Mouse (Mus musculus) retina, postnatal 1 day (tissue): ENCODE results near the gene Cryaa.
A peak's percentile ranks its signal among the peaks of the same experiment; 100 is the strongest.
"Not testable (repeated sequence)": the region's sequence is repeated elsewhere in the genome, so short reads cannot be mapped to it uniquely, and the experiment has no call there.

Experiments used
- DNase-seq: peaks from one replicate; pipeline ENCODE4 v3.0.0-alpha.2; 2012

Cryaa gene

DNA sequence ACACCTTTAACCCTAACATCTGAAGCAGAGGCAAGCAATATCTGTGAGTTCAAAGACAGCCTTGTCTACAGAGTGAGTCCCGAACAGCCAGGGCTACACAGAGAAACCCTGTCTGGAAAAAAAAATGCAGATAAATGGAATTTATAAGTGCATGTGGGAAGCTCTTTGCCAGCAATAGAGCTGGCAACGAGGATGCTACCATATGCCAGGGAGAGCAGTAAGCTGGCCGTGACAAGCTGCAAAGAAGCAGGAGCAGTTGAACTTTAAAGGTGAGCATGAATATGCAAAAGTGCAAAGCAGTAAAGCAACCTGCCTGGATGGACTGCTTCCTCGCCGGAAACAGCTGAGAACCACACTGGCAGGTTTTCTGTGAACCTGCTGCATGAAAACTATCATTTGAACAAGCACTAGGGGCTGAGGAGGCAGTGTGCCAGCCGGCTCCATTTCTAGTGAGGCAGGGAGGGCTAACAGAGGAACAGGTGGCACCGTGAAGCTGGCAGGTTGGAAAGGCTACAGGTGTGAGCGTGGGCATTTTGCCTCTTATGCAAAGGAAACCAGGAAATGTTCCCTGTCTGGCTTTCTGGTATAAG lies 16.9 kb upstream of the Cryaa start:
- DNase-seq = no peak

DNA sequence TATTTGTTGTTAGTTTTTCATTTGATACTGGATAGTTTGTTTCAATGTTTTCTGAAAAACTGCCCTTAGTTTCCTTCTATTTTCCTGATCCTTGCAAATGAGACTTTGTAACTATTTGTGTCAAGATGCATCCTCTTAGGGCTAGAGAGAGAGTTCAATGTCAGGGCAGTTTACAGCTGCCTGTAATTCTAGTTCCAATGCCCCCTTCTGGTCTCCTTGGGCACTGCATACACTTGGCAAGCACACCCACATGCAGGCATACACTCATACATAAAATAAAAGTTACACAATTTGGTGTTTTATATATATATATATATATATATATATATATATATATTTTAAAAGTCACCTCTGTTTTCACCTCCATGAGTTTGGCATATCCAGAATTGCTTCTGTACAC lies 14.8 kb upstream of the Cryaa start:
- no peak for DNase-seq

DNA sequence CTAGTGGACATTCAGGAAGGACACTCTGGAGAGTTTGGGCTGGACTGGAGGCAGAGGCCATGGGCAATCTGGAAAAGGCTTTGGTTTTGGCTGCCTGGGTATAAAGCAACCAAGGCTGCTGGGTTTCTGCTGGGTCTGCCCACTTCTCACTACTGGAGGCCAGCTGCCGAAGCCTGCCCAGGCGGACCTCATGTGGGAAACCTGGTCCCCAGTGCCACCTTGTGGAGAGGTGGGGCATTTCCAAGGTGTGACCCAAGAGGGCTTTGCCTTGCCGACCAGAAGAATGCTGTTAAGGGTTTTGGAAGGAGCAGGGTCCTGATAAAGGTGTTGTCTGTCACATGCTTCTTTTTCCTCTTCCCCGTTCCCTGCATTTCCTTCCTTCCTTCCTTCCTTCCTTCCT lies 12.8 kb upstream of the Cryaa start:
- DNase-seq = peak; percentile 87

DNA sequence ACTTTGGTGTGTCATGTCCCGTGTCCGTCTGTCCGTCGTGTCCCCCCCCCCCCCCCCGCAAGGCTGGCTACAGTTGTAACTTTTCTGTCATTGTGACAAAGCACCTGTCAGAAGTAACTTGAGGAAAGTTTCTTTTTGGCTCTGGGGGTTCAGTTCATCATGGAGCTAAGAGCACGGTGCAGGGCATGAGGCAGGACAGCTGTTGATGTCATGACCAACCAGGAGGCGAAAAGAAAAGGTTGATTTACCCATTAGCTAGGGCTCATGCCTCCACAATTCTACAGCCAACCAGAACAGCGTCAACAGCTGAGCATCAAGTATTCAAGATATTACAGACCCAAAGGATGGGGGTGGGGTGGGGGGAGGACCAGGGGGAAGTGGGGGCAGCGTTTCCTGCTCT lies 9.3 kb upstream of the Cryaa start:
- no peak for DNase-seq

DNA sequence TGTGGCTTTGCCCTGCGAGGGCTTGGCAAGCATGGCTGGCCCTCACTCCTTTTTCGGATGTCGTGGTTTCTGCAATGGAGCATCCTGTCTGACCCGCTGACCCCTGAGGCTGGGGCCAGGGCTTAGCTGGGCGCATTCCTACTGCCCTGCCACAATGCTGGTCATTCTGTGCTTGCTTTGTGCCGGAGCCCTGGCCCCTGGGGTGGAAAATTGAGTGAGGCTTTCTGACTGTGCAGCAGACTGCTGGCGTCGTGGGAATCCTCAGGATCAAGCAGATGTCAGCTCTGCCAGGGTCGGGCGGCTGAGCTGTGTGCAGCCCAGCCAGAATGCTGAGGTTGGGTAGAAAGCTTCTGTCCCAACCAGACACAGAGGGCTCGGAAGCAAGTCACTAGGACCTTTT lies 7.4 kb upstream of the Cryaa start:
- DNase-seq = peak; percentile 58

DNA sequence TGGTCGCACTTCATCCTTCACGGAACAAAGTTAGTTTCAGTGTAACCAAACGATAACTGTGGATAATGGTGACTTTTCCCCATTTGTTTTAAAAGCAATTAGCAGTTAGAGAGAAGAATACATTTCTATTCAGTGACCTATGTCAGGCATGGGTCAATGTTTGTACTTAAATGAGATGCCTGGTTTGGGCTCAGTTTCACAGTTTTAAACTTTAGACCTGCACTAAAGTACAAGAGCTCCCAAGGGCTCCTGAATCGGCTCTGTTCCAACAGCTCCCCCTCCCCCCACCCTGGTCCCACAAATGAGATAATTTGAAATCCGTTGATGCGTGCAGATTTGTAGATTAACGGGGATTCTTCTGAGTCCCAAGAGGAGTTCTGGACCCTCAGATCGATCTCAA lies 5.9 kb upstream of the Cryaa start:
- DNase-seq = no peak

DNA sequence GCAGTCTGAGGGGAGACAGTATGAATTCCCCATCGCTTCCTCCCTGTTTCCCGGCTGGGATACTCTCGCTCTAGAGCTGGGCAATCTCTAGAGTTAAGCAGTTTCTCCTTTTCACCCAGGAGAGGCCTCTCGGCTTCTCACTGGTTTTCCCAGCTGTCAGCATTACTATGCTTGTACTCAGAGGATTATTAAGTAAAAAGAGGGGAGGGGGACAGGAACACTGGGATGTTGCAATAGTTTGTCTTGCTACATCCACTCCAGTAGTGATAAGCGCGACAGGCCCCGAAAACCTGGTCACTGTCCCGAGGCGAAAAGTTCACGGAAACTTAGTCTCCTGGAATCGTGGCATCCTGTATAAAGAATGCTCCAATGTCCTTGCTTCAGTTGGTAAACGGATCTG lies 5.3 kb upstream of the Cryaa start:
- no peak for DNase-seq

DNA sequence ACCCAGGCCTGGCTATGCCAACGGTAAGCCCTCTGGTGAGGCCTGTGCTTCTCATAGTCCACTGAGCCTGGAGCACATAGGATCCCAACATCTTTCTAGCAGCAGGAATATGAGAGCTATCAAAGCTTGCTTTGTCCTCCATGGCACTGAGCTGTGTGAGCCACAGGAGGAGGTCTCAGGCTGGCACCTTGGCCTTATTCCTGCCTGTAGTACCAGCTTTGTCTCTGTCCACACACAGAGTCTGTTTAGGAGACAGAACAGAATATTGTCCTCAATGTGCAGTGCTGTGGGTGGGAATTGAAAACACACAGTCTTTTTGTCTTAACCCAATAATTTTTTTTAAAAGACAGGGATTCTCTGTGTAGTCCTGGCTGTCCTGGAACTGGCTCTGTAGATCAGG lies 3.2 kb upstream of the Cryaa start:
- no peak for DNase-seq

DNA sequence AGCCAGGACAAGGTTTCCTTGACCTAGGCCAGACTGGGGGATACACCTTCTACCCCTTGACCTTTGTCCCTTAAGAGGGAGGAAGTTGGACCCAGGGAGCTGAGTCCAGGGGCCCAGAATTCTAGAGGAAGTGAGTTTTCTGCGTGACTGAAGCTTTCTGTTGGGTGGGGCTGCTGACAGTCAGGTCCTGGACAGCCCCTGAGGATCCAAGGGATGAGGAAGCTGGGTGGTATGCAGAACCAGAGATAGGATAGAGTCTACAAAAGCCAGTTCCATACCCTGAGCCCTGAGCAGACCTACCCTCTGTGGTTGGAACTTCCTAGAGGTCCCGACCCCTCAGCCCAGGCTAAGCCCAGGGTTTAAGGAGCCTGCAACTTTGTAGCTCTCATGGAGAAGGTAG lies 2.8 kb downstream of the Cryaa start:
- no peak for DNase-seq

DNA sequence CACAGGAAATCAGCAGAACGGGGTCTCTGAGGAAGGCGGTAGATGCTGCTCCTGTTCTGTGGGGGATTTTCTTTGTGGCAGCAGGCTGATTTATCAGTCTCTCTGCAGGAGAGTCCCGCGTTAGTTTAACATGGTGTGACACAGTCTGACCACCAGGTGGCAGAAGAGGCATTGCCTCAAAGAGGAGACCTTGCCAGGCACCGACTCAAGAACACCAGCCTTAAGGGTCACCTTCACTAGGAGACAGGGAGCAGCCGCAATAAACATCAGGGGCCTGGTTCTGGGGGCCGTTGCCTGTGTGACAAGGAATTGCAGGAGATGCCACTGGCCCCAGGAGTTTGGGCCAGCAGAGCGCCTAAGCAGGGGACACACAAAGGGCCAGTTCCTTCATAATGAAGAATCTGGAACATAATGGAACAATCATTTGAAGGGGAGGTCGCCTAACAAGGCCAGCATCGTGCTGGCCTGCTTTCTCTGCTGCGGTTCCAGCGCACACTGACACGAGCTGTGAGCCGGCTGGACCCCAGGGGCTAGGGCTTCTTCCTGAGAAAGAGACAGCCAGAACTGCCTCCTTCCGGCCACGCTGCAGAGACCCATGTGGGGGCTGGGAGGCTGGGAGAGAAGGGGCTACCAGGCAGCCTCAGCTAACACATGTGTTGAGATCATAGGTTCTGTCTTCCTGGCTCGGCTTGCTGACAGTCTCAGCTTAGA lies 8.1 kb downstream of the Cryaa start:
- peak; percentile 92 for DNase-seq

DNA sequence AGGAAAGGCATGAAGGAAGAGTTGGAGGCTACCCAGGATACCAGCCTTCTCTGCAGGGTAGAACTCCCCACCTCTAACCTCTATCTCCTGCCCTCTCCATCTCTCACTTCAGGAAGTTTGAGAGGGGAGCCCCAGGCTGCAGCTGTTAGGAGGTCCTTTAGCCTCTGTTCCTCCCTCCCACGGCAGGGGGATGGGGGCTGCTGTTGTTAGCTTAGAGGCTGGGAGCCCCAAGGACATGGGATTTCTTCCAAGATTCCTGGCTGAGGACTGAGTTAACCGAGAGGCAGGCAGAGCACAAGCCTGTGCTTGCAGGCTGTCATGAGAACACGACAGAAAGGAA lies 8.6 kb downstream of the Cryaa start:
- no peak for DNase-seq

DNA sequence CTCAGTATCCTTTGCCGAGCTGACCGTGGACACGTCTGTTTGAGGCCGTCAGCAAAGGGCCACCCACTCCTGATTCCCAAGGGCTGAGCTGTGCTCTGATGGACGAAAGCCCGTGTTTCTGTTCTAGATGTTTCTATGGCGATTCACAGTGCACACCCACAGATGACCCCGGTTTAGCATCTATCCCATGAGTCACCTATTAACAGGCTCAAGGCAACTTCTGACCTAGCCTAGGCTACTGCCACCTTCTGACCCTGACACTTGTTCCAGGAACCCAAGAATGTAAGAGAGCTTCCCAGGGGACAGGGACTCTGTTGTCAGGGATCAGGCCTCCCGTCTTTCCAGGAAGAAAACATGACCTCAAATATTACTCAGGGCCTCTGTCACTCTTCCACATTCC lies 10.5 kb downstream of the Cryaa start:
- no peak for DNase-seq

DNA sequence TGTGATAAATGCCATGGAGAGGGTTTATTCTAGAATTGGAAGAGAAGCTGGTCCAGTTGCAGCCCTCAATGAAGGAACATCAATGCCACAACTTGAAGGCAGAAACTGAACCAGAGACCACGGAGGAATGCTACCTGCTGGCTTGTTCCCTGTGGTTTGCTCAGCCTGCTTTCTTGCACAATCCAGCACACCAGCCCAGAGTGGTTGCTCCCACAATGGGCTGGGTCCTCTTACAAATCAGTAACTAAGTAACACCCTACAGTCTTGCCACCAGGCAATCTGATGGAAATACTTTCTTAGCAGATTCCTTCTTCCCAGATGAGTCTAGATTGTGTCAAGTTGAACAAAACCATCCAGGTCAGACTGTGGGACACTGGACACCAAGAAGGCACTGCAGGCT lies 12.0 kb downstream of the Cryaa start:
- no peak for DNase-seq

DNA sequence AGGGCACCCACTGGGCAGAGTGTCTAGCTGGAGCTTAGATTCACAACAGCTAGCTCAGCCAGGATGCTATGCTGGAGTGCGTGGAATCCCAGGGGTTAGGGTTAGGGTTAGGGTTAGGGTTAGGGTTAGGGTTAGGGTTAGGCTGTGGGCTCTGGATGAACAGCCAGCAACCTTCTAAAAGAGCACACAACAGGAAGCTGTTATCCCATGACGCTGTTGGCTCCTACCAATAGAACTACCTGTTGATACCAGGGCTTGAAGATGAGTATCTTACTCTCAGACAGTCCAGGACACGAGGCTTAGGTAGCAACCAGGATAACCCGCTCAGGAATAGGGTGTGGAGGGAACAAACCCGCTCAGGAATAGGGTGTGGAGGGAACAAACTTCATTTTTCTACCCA lies 15.3 kb downstream of the Cryaa start:
- DNase-seq = no peak

DNA sequence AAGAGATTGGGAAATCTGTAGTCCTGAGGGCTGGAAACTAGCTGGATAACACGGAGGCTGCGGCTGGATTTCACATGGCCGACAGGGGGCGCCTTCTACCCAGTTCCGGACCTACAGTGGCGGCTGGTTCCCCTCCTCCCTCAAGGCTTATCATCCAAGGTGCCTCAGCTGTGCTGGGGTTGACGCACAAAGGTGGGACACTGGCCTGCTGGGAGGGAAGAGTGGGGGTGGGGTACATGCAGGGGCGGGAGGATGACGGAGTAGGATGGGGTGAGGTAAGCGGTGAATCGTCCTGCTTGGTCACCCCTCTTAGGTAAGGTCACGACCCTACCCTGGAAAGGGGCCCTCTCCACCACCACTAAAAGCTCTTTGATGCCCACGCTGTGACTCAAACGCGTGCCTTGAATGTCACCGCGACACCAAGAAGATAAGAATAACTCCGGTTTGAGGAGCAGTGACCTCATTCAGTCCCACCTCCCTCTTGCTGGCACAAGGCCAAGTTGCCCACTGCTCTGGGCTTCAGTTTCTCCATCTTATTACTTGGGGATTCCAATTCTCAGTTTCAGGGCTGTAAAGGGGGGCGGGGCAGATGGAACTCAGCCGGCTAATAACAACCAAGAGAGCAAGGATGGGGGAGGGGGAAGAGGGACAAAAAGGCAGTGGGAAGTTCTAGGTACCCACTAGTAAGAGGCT lies 15.9 kb downstream of the Cryaa start:
- peak; percentile 81 for DNase-seq

DNA sequence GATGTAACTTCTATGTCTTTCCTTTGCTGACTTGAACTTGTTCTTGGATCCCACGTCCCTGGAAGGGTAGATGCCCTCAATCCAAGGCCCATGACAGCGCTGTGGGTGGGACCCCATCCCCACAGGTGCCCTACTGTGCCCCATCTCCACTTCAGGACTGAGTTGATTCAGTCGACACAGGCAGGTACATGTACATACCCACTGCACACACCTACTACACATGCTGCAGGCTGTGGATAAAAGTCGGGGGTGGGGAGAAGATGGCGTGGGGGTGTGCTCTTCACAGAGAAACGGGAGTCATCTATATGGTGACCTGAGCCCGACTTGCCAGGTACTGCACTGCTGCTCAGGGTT lies 16.4 kb downstream of the Cryaa start:
- DNase-seq = no peak

DNA sequence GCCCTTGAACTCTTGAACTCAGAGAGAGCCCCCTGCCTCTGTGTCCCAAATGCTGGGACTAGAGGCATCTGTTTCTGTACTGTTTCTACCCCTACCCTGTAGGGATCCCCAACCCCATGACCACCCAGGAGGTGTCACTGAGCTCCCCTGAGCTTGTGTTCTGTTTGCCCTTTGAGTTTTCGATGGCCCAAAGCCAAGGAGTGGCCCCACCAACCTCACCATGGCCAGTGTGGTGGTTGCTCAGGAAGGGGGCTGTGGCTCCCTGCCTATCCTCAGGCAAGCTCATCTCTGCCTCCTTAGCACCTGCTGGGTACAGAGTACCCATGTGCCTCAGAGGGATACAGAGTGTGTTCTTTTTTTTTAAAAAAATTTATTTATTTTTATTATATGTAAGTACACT lies 17.3 kb downstream of the Cryaa start:
- no peak for DNase-seq

DNA sequence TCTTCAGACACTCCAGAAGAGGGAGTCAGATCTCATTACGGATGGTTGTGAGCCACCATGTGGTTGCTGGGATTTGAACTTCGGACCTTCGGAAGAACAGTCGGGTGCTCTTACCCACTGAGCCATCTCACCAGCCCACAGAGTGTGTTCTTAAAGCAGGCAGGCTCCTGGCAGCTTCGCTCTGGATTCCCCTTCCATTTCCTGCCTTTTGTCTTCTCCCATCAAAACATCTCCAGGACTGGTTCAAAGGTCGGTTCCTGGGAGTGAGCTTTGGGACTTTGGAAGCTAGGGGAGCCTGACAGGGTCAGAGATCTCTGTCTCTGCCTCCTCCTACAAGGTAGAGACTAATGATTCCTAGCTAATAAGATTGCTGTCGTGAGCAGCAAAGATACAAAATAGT lies 17.7 kb downstream of the Cryaa start:
- not testable (repeated sequence) for DNase-seq

DNA sequence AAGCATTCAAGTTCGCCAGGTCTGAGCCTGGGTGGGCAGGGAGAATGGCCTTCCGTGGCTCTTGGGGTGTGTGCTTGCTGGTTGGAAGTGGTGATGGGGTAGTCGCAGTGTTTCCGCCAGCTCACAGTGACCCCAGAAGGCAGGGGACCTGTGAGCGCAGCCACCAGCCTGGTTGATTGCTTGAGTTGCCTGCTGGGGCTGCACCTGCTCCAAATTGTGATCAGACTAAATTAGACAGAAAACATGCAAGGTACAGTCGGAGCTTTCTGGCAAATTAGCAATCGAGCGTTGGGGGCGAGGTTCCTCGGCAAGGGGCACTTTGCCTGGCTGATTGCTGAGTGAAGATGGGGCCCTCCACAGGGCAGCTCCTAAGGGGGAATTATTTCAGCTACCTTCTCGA lies 20.7 kb downstream of the Cryaa start:
- DNase-seq = no peak

DNA sequence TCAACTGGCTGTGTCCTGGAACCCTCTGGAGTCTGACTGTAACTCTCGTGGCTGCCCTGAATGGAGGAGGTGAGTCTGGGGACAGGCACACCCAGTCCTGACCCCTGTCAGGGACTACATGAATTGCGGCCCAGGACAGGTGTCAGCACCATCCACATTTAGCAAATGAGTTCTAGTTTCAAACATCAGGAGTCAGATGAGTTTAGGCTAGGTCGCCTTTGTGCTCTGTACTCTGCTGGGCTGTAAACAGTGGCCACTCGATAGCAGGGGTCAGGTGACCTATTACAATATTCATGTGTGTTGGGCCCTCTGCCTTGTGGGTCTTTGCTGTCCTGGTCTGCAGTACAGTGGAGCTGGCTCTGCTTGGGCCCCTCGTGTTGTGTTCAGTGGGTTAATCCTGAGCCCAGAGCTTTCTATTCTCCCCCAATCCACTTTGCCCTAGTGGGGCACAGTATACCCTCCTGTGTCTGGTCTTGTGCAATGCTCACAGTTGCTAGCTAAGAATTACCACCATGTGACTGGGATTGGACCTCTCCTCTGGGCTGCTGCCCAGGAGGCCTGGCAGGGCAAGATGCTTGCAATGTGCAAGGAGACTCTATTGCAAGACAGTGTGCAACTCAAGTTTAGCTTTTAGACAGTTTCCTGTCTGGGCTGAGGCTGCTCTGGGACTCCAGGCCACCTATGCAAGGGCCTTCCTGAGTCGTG lies 25.8 kb downstream of the Cryaa start:
- no peak for DNase-seq

DNA sequence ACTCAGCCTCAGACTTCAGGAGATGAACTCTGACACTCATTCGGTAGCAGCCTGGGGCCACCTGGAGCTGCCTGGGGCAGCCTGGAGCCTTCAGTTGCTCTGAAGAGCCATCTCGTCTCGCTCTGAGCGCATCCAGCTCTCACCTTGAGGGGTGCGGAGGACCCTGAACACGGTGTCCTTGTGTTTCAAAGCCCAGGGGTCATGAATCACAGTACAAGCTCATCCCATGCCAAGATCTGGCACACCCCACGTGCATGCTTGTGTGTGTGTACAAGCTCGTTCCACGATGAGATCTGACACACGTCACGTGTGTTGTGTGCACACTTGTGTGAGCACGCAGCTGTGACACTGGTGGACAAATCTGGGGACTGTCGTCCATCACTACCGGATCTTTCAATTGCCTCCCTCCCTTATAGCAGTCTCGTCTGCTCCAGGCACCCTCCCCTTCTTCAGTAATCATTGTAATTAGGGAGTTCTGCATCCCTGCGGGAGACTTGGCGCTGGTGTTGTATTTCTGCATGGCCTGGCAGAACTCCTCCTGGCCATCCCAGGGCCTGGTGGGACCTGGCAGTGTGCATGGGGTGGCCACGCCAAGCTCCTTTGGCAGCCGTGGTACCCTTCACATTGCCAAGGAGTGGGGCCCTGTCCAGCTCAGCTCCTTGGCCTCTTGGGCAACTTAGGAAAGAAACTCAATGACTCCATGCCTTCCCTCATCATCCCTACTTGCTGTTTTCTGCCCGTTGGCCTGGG lies 27.8 kb downstream of the Cryaa start:
- no peak for DNase-seq

DNA sequence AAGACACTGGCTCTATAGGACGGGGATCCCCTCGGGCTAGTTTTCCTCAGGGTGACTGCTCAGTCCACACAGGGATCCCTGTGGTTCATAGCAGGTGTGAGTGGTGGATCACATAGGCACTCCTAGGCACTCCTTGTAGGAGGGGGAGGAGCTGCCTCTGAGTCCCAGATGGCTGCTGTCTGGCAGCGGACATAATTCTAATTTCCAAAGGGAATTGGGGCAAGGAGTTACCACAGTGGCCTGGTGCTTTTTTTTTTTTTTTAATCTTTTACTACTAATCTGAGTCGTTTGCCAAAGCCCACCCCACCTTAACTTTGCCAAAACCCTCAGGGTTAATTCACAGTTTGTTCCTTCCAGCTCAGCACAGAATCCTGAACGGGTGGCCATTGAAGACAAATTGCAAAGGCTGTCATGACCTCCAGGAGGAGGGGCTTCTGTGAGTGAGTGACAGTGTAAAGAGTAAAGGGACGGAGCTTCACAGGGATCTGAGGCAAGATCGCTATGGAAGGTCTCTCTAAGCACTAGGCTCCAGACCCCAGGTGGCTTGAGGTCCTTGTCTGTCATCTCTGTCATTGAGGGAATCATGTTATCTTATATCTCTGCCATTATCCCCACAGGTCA lies 31.6 kb downstream of the Cryaa start:
- DNase-seq = peak; percentile 58

DNA sequence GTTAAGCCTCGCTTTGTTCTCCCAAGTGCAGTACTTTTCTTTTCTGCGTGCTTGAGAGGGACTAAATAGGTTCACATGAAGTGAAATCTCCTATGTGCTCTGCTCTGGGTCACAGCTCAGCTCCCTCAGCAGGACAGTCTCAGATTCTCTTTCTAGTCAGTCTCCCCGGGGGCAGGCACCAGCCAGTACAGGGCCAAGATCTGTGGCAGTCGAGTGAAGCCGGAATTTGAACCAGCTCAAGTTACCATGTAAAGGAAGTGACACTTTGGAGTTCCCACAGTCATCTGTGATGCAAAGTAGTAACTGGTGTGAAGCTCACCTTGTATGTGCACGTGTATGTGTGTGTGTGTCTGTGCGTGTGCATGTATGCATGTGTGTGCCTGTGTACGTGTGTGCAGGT lies 32.8 kb downstream of the Cryaa start:
- DNase-seq = no peak
